Mouse (Mus musculus) hindbrain, embryonic 10.5 days (tissue): ENCODE measurements at regions not wholly inside any gene's neighbourhood (a gene's known extent, or its start where the extent isn't known, plus 50 kb on each side); places are given as distances from the start of the nearest gene placed in this dataset.
A peak's percentile ranks its signal among the peaks of the same experiment; 100 is the strongest.

Experiments used
- DNase-seq: peaks from one replicate; pipeline ENCODE4 v3.0.0-alpha.2; 2017; ENCODE audit warnings: low spot score
- H3K27ac ChIP-seq: fragments of 300-500 bp; sonication (generic); 2 replicates; pipeline ENCODE4 v1.5.1; 2016; ENCODE audit warnings: mild to moderate bottlenecking, moderate library complexity
- H3K27me3 ChIP-seq: fragments of 300-500 bp; sonication (generic); 2 replicates; pipeline ENCODE4 v1.6.1; 2016; ENCODE audit warnings: mild to moderate bottlenecking; ENCODE audit not compliant: poor library complexity, insufficient read depth, severe bottlenecking
- H3K36me3 ChIP-seq: fragments of 300-500 bp; sonication (generic); 2 replicates; pipeline ENCODE4 v1.6.1; 2016; ENCODE audit warnings: mild to moderate bottlenecking, moderate library complexity
- H3K4me1 ChIP-seq: fragments of 300-500 bp; sonication (generic); replicated peaks from 2 replicates; pipeline ENCODE4 v1.6.1; 2016; ENCODE audit warnings: mild to moderate bottlenecking
- H3K4me3 ChIP-seq: fragments of 300-500 bp; sonication (generic); 2 replicates; pipeline ENCODE4 v1.5.1; 2016; ENCODE audit warnings: mild to moderate bottlenecking, moderate library complexity
- H3K9me3 ChIP-seq: fragments of 300-500 bp; sonication (generic); 2 replicates; pipeline ENCODE4 v1.6.1; 2016; ENCODE audit warnings: mild to moderate bottlenecking, moderate library complexity
- WGBS: fragments of 180-500 bp; shearing (Covaris S2); methylation state at CpG from one replicate; pipeline ENCODE4 v1.1.7; 2016; 5-methylcytosine and 5-hydroxymethylcytosine counted together

GRCm38 (mm10) chr12:95522052-95522451 is 170.0 kb upstream of the Flrt2 start:
- 87% methylated on average over 3 of the region's 3 CpGs for WGBS
- H3K4me3 ChIP-seq: no peak overlapping the region
- H3K4me1 ChIP-seq: no peaks in the 10 kb centered on the region
- H3K27ac ChIP-seq: no peak overlapping the region
- H3K36me3 ChIP-seq: no peaks in the 10 kb centered on the region
- H3K9me3 ChIP-seq: no peaks in the 10 kb centered on the region
- no peak for DNase-seq
- no peaks in the 10 kb centered on the region for H3K27me3 ChIP-seq

DNA sequence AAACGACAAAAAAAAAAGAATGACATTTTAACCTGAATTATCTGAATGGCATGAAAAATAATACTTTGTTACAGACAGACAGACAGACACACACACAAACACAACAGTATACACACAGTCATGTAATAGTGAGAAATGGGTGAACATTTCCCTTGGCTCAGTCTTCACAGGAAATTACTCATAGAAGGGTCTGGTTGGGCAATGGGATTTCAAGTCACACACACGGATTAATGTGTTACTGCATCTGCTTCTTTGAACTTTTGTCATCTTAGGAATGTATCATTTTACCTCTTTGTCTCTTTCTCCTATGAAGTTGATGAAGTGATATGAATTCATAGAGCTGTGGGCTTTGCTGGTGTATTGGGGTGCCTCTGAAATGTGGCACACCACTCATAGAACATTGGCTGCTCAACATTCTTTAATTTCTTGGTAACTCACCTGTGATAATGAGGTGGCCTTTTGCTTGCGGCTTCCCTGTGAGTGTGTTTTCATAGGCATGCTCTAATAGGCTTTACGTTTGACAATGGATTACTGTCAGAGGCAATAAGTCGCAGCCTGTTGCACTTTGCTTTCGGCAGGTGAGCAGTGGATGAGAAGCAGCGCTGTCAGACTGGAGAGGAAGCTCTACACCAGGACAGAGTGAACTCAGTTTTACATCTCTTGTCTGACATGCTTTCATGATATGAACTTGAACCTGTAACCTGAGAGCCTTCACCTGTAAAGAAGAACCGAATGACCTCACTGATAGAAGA is 158.0 kb upstream of the Flrt2 start:
- Histone ChIP-seq H3K9me3 (no peaks in the 10 kb centered on the region), H3K27ac (no peak overlapping the region), H3K27me3 (no peaks in the 10 kb centered on the region), H3K36me3 (no peaks in the 10 kb centered on the region), H3K4me1 (no peaks in the 10 kb centered on the region), H3K4me3 (no peak overlapping the region)
- 84% methylated on average over 8 of the region's 8 CpGs for WGBS
- no peak for DNase-seq

GRCm38 (mm10) chr12:95547301-95547700 is 144.7 kb upstream of the Flrt2 start:
- no peak overlapping the region for H3K27ac ChIP-seq
- 39% methylated on average over 6 of the region's 6 CpGs for WGBS
- no peaks in the 10 kb centered on the region for H3K36me3 ChIP-seq
- H3K27me3 ChIP-seq: no peaks in the 10 kb centered on the region
- no peaks in the 10 kb centered on the region for H3K9me3 ChIP-seq
- DNase-seq: no peak
- H3K4me3 ChIP-seq: no peak overlapping the region
- peaks cover 15% of the 10 kb centered on the region; the same call in 1 of the 2 replicates for H3K4me1 ChIP-seq

DNA sequence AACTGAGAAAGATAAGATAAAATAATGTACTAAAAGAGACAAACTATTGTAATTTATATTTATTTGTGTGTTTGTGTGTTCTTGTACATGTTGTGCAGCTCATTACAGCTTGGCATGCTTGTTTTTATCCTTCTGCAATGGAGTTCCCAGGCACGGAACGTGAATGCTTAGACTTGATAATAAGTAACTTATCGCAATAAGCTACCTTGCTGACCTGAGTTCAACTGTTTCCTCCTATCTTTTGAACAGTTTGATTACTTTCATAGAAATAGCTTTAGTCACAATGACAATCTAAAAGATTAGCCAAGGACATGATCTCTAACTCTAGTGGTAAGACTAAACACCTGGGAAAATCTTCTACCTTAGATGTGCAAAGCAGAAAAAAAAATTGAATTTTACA is 138.9 kb upstream of the Flrt2 start:
- H3K27me3 ChIP-seq: no peaks in the 10 kb centered on the region
- no peaks in the 10 kb centered on the region for H3K9me3 ChIP-seq
- 93% methylated on average over 3 of the region's 3 CpGs for WGBS

DNA sequence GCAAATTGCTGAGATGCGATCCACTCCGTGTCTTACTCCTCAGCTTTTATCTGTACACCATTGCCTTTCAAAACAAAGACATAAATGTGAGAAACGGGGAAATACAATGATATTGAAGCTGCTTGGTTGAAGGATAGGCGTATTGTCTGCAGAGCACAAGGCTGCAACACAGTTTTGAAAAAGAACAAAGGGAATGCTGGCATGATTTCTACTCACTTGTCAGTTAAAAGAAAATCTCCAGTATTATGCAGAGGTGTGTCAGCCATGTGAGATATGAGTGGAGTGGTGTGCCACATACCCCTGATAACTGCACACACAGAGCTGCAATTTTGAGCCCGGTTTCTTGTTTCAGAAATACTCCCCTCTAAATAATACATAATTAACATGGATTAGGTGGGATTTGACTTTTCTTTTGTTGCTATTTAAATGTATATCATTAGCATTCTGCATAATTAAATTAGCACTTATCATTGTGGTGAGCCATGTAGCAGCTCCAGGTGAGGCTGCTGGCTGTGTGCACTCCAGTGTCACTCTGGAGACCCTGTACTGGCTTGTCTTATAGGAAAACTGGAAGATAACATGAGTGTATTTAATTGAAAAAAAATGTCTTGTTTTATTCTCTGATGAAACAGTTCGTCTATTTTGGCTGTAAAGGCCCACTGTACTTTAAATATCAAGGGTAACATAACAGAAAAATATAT is 133.2 kb upstream of the Flrt2 start:
- no peak for DNase-seq
- Histone ChIP-seq H3K9me3 (no peaks in the 10 kb centered on the region), H3K27ac (no peak overlapping the region), H3K36me3 (no peaks in the 10 kb centered on the region), H3K4me1 (no peaks in the 10 kb centered on the region), H3K27me3 (no peaks in the 10 kb centered on the region), H3K4me3 (no peak overlapping the region)
- whole genome bisulfite sequencing: 68% methylated on average over 6 of the region's 6 CpGs

More for the DNA sequence above, 138.9 kb upstream of the Flrt2 start:
- Histone ChIP-seq H3K27ac (no peak overlapping the region), H3K4me3 (no peak overlapping the region), H3K4me1 (no peaks in the 10 kb centered on the region), H3K36me3 (no peaks in the 10 kb centered on the region)
- no peak for DNase-seq

DNA sequence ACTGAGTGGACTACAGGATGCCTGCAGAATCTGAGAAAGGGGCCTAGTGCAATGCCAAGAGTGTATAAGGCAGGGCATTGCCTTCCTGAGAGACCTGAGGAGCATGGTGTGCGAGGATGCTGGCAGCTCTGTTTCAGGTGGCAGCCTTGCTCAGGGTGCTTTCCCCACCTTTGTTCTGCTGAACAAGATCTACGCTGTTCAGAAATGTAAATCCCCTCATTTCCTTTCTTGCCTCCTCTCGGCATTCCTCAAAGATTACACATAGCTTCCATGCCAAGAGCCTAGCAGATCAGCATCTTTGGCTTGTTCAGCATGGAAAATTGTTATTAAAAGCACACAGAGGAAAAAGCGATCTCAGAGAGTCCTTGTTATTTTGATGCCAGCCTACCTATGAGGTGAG is 128.6 kb upstream of the Flrt2 start:
- H3K27ac ChIP-seq: no peak overlapping the region
- no peak for DNase-seq
- H3K4me3 ChIP-seq: no peak overlapping the region

GRCm38 (mm10) chr12:95576772-95577171 is 115.3 kb upstream of the Flrt2 start:
- Histone ChIP-seq H3K4me3 (no peak overlapping the region), H3K36me3 (no peaks in the 10 kb centered on the region), H3K4me1 (no peaks in the 10 kb centered on the region), H3K9me3 (no peaks in the 10 kb centered on the region), H3K27me3 (no peaks in the 10 kb centered on the region), H3K27ac (no peak overlapping the region)
- 88% methylated on average over 3 of the region's 3 CpGs for WGBS
- DNase-seq: no peak

More for the DNA sequence above, 128.6 kb upstream of the Flrt2 start:
- Histone ChIP-seq H3K36me3 (no peaks in the 10 kb centered on the region), H3K9me3 (0 out of 2 replicates have a peak, but pooled peaks cover 3% of the 10 kb centered on the region), H3K27me3 (no peaks in the 10 kb centered on the region), H3K4me1 (no peaks in the 10 kb centered on the region)
- 73% methylated on average over 4 of the region's 4 CpGs for WGBS

GRCm38 (mm10) chr12:95589011-95589410 is 103.0 kb upstream of the Flrt2 start:
- no peak overlapping the region for H3K4me3 ChIP-seq
- no peaks in the 10 kb centered on the region for H3K4me1 ChIP-seq
- H3K9me3 ChIP-seq: no peaks in the 10 kb centered on the region
- H3K27ac ChIP-seq: no peak overlapping the region
- H3K27me3 ChIP-seq: no peaks in the 10 kb centered on the region
- no peak for DNase-seq
- H3K36me3 ChIP-seq: no peaks in the 10 kb centered on the region

GRCm38 (mm10) chr12:95619281-95619680 is 72.7 kb upstream of the Flrt2 start:
- no peaks in the 10 kb centered on the region for H3K9me3 ChIP-seq
- no peak for DNase-seq
- no peaks in the 10 kb centered on the region for H3K4me1 ChIP-seq
- no peak overlapping the region for H3K4me3 ChIP-seq
- H3K27me3 ChIP-seq: no peaks in the 10 kb centered on the region
- H3K27ac ChIP-seq: no peak overlapping the region
- WGBS: 91% methylated on average over 1 of the region's 1 CpGs
- no peaks in the 10 kb centered on the region for H3K36me3 ChIP-seq

- Histone ChIP-seq H3K36me3 (no peaks in the 10 kb centered on the region), H3K27ac (no peak overlapping the region), H3K4me1 (no peaks in the 10 kb centered on the region), H3K4me3 (no peak overlapping the region), H3K27me3 (no peaks in the 10 kb centered on the region), H3K9me3 (no peaks in the 10 kb centered on the region)
- DNase-seq: no peak
- 73% methylated on average over 1 of the region's 1 CpGs for WGBS
Observed at GRCm38 (mm10) chr12:95631029-95631428, 61.0 kb upstream of the Flrt2 start.

- Histone ChIP-seq H3K9me3 (no peaks in the 10 kb centered on the region), H3K36me3 (no peaks in the 10 kb centered on the region), H3K27me3 (no peaks in the 10 kb centered on the region), H3K4me3 (no peak overlapping the region), H3K4me1 (no peaks in the 10 kb centered on the region), H3K27ac (no peak overlapping the region)
- no peak for DNase-seq
Observed at GRCm38 (mm10) chr12:95636647-95637046, 55.4 kb upstream of the Flrt2 start.

GRCm38 (mm10) chr12:95639892-95640291 is 52.1 kb upstream of the Flrt2 start:
- no peak overlapping the region for H3K27ac ChIP-seq

GRCm38 (mm10) chr12:95641628-95642027 is 50.4 kb upstream of the Flrt2 start:
- Histone ChIP-seq H3K4me1 (no peaks in the 10 kb centered on the region), H3K36me3 (no peaks in the 10 kb centered on the region), H3K27me3 (no peaks in the 10 kb centered on the region), H3K9me3 (no peaks in the 10 kb centered on the region), H3K4me3 (no peak overlapping the region), H3K27ac (no peak overlapping the region)
- DNase-seq: peak; percentile 53

More at GRCm38 (mm10) chr12:95639892-95640291, 52.1 kb upstream of the Flrt2 start:
- Histone ChIP-seq H3K4me1 (no peaks in the 10 kb centered on the region), H3K27me3 (no peaks in the 10 kb centered on the region), H3K4me3 (no peak overlapping the region), H3K36me3 (no peaks in the 10 kb centered on the region), H3K9me3 (no peaks in the 10 kb centered on the region)
- no peak for DNase-seq
